Mouse (Mus musculus) intestine, embryonic 14.5 days (tissue): ENCODE measurements at regions not wholly inside any gene's neighbourhood (a gene's known extent, or its start where the extent isn't known, plus 50 kb on each side); places are given as distances from the start of the nearest gene placed in this dataset.
A peak's percentile ranks its signal among the peaks of the same experiment; 100 is the strongest.

Experiments
- ATAC-seq: fragments of 200-750 bp; cut with Nextera tagmentation; replicated peaks from 2 replicates; pipeline ENCODE4 v1.8.0; 2017; ENCODE audit warnings: low read depth, moderate number of reproducible peaks, moderate TSS enrichment, moderate library complexity; ENCODE audit not compliant: low FRiP score, low TSS enrichment
- DNase-seq: peaks from one replicate; pipeline ENCODE4 v3.0.0-alpha.2; 2018; ENCODE audit warnings: low spot score
- H3K27ac ChIP-seq: fragments of 300-500 bp; sonication (generic); 2 replicates; pipeline ENCODE4 v1.5.1; 2014; ENCODE audit warnings: low read depth, mild to moderate bottlenecking, control low read depth
- H3K27me3 ChIP-seq: fragments of 300-500 bp; sonication (generic); replicated peaks from 2 replicates; pipeline ENCODE4 v1.6.1; 2014; ENCODE audit warnings: low read length, control low read depth; ENCODE audit not compliant: control insufficient read depth, insufficient read depth
- H3K36me3 ChIP-seq: fragments of 300-500 bp; sonication (generic); 2 replicates; pipeline ENCODE4 v1.6.1; 2014; ENCODE audit warnings: low read length, control low read depth; ENCODE audit not compliant: control insufficient read depth, insufficient read depth
- H3K4me1 ChIP-seq: fragments of 300-500 bp; sonication (generic); replicated peaks from 2 replicates; pipeline ENCODE4 v1.6.1; 2014; ENCODE audit warnings: low read length, control low read depth, mixed read lengths; ENCODE audit not compliant: control insufficient read depth, insufficient read depth
- H3K4me2 ChIP-seq: fragments of 300-500 bp; sonication (generic); 2 replicates; pipeline ENCODE4 v1.6.1; 2014; ENCODE audit warnings: low read length
- H3K4me3 ChIP-seq: fragments of 300-500 bp; sonication (generic); 2 replicates; pipeline ENCODE4 v1.5.1; 2014; ENCODE audit warnings: low read depth, low read length, control low read depth, mixed read lengths
- H3K9ac ChIP-seq: fragments of 300-500 bp; sonication (generic); 2 replicates; pipeline ENCODE4 v1.6.1; 2014; ENCODE audit warnings: mild to moderate bottlenecking, low read length
- H3K9me3 ChIP-seq: fragments of 300-500 bp; sonication (generic); 2 replicates; pipeline ENCODE4 v1.6.1; 2016; ENCODE audit warnings: low read length, control low read depth; ENCODE audit not compliant: control insufficient read depth
- WGBS: fragments of 180-500 bp; shearing (Covaris S2); extraction: QIAGEN DNeasy Blood & Tissue Kit; methylation state at CpG from one replicate; pipeline ENCODE4 v1.1.7; 2014; 5-methylcytosine and 5-hydroxymethylcytosine counted together

DNA sequence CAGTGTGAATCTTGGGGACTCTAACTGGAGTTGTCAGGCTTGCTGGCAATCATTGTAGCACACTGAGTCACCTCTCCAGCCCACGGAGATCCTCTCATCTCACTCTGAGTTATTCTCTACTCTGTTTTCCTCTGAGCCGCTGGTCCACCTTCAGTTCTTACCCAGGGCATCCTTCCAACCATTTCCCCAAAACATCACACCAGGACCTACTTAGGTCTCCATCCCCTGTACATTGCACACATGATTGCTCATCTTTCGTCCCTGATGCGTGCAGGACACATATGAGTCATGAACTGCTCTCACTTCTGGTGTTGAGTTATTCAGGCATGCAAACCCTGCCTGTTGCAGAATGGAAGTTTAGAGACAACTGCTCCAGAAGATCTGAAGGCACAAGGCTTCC lies 326.1 kb upstream of the Npvf start:
- 67% methylated on average over 4 of the region's 4 CpGs for WGBS
- Histone ChIP-seq H3K27ac (peak overlapping the region; percentile 91), H3K4me3 (no peak overlapping the region), H3K36me3 (no peaks in the 10 kb centered on the region), H3K9ac (no peak overlapping the region), H3K9me3 (no peaks in the 10 kb centered on the region), H3K27me3 (no peaks in the 10 kb centered on the region), H3K4me2 (no peak overlapping the region), H3K4me1 (peaks cover 82% of the 10 kb centered on the region)
- no peak for ATAC-seq
- DNase-seq: no peak

GRCm38 (mm10) chr6:50981702-50982309 lies 327.6 kb upstream of the Npvf start:
- H3K4me1 ChIP-seq: peaks cover 93% of the 10 kb centered on the region
- H3K9ac ChIP-seq: no peak overlapping the region
- 29% methylated on average over 7 of the region's 7 CpGs for WGBS
- peak overlapping the region; percentile 91 for H3K27ac ChIP-seq
- no peak for DNase-seq
- no peaks in the 10 kb centered on the region for H3K36me3 ChIP-seq
- H3K4me3 ChIP-seq: no peak overlapping the region
- H3K4me2 ChIP-seq: no peak overlapping the region
- no peaks in the 10 kb centered on the region for H3K9me3 ChIP-seq
- ATAC-seq: no peak
- H3K27me3 ChIP-seq: no peaks in the 10 kb centered on the region

DNA sequence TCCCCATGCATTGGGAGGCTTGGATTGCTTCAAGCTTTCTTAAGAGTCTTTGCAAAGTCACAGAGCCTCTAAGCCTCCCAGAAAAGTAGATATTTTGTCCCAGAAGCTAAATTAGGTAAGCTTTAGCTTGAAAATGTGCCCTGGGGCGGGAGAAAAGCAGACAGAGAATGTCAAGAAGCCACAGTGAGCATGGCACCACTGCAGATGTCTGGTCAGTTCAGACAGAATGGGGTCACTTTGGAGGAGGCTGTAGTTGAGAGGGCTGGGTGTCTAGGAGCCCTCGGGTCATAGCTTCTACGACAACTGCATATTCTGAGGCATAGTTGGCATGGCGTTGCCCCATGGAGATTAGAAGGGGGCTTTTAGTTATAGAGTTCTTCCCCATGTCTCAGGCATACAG lies 328.6 kb upstream of the Npvf start:
- Histone ChIP-seq H3K4me3 (no peak overlapping the region), H3K4me2 (peak overlapping the region; percentile 13; the same call in 1 of the 2 replicates), H3K9ac (no peak overlapping the region), H3K27ac (peak overlapping the region; percentile 91), H3K9me3 (no peaks in the 10 kb centered on the region), H3K36me3 (no peaks in the 10 kb centered on the region), H3K27me3 (no peaks in the 10 kb centered on the region), H3K4me1 (peaks cover 83% of the 10 kb centered on the region)
- ATAC-seq (no peak), DNase-seq (no peak)
- 49% methylated on average over 4 of the region's 4 CpGs for WGBS

DNA sequence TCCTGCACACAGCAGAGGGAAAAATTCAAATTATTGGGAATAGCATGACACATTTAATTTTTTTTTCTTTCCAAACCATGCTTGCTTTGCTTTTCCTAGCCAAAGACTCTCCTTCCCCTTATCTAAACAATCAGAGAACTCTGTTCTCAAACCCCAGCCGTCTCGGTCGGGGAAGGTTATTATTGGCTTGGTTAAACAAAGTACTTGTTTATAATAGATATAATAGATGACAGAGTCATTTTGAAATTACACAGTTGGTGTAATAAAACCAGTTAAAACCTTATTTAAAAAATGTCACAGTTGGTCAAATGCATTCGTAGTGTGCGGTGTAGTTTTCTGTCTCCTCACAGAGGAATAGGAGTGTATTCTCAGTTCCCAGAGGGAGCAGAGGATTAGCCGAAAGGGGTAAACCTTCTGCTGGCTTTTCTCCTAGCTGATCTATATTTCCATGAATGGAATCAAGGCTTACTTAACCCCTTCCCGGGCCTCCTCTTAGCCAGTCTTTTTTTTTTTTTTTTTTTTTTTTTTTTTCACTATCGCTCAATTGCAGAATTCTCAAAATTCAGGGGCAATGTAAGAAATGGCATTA lies 329.4 kb upstream of the Npvf start:
- no peaks in the 10 kb centered on the region for H3K27me3 ChIP-seq
- no peak for DNase-seq
- peaks cover 75% of the 10 kb centered on the region for H3K4me1 ChIP-seq
- peak overlapping the region; percentile 91 for H3K27ac ChIP-seq
- H3K4me2 ChIP-seq: peak overlapping the region; percentile 28
- 11% methylated on average over 8 of the region's 8 CpGs for WGBS
- no peaks in the 10 kb centered on the region for H3K36me3 ChIP-seq
- no peaks in the 10 kb centered on the region for H3K9me3 ChIP-seq
- peak; percentile 56; the same call in 1 of the 2 replicates for ATAC-seq
- H3K4me3 ChIP-seq: no peak overlapping the region
- peak overlapping the region; percentile 10; the same call in 1 of the 2 replicates for H3K9ac ChIP-seq

GRCm38 (mm10) chr6:50984157-50984905 lies 330.1 kb upstream of the Npvf start:
- no peaks in the 10 kb centered on the region for H3K36me3 ChIP-seq
- ATAC-seq (peak; percentile 59; the same call in 1 of the 2 replicates), DNase-seq (no peak)
- H3K9me3 ChIP-seq: no peaks in the 10 kb centered on the region
- H3K9ac ChIP-seq: peak overlapping the region; percentile 30
- no peak overlapping the region for H3K4me3 ChIP-seq
- WGBS: 18% methylated on average over 11 of the region's 11 CpGs
- peaks cover 69% of the 10 kb centered on the region for H3K4me1 ChIP-seq
- peak overlapping the region; percentile 91 for H3K27ac ChIP-seq
- peak overlapping the region; percentile 28; the same call in 1 of the 2 replicates for H3K4me2 ChIP-seq
- no peaks in the 10 kb centered on the region for H3K27me3 ChIP-seq

DNA sequence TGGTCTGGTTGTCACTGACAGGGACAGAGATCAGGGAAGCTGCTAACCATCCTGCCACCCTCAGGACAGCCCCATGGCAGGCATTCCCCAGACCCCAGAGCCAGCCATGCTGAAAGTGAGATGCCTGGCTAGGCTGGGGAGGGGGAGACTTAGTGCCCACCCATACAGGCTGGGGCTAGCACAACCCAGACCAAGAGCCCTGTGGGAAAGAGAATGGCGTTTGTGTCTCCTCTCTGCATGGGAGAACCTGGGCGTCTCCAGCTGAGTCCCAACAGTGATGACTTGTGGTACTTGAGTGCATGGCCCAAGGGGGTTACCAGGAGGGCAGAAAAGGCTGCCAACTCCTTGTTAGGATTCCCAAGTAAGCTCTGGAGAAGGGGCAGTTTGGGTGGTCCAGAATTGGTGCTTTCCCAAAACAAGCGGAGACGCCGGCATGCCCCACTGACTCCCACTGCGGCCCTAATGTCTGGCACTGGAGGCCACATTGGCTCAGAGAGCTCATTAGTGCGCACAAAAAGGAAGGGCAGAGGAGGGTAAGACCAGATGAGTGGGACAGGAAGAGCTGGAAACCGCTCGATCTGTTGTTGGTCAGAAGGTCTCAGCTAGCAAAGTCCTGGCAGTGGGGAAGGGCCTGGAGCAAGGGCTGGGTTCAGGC lies 332.2 kb upstream of the Npvf start:
- 74% methylated on average over 9 of the region's 9 CpGs for WGBS
- 0 out of 2 replicates have a peak overlapping the region, but pooled peaks have one; percentile 33 for H3K27ac ChIP-seq
- H3K4me3 ChIP-seq: no peak overlapping the region
- H3K9me3 ChIP-seq: no peaks in the 10 kb centered on the region
- no peak overlapping the region for H3K9ac ChIP-seq
- H3K36me3 ChIP-seq: no peaks in the 10 kb centered on the region
- peaks cover 49% of the 10 kb centered on the region for H3K4me1 ChIP-seq
- no peaks in the 10 kb centered on the region for H3K27me3 ChIP-seq
- DNase-seq: no peak
- H3K4me2 ChIP-seq: no peak overlapping the region
- no peak for ATAC-seq

DNA sequence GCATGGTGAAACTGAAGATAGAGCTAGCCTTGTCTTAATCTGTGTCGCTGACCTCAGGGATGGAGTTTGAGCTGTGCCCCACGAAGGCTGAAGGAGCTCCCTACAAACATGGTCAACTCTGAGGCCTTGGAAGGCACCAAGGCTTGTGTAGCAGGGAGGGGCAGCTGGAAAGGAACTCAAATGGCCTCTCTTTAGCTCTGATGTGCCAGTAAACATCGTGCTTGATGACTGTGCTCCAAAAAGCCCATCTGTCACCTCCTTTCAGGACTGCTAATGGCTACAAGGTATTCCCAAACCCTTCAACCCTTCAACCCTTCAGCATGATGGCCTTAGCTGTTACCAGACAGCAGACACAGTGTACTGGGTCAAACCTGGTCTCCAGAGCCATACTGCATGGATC lies 334.3 kb upstream of the Npvf start:
- H3K9me3 ChIP-seq: no peaks in the 10 kb centered on the region
- DNase-seq (no peak), ATAC-seq (no peak)
- no peaks in the 10 kb centered on the region for H3K36me3 ChIP-seq
- no peak overlapping the region for H3K27ac ChIP-seq
- H3K27me3 ChIP-seq: no peaks in the 10 kb centered on the region
- no peak overlapping the region for H3K4me2 ChIP-seq
- peaks cover 27% of the 10 kb centered on the region for H3K4me1 ChIP-seq
- 75% methylated on average over 3 of the region's 3 CpGs for WGBS
- no peak overlapping the region for H3K9ac ChIP-seq
- H3K4me3 ChIP-seq: no peak overlapping the region

- Histone ChIP-seq H3K27ac (no peak overlapping the region), H3K27me3 (no peaks in the 10 kb centered on the region), H3K4me3 (no peak overlapping the region), H3K36me3 (no peaks in the 10 kb centered on the region), H3K4me2 (no peak overlapping the region), H3K9ac (no peak overlapping the region), H3K9me3 (no peaks in the 10 kb centered on the region), H3K4me1 (no peaks in the 10 kb centered on the region)
- DNase-seq (no peak), ATAC-seq (no peak)
- 61% methylated on average over 8 of the region's 8 CpGs for WGBS
These were observed 337.4 kb upstream of the Npvf start for GRCm38 (mm10) chr6:50991528-50992125.
